Mouse (Mus musculus): Measurements from ENCODE around the gene Sox6.

GRCm38 (mm10) chr7:116039196-116039537 lies 571 bp upstream of the Sox6 start, which contains the start of gene 1110004F10Rik:
- TF ChIP-seq POLR2A (IDR thresholded peaks at IDR 0.05; ENCODE audit: low read depth, low read length) (no peak), CTCF (IDR thresholded peaks at IDR 0.05; ENCODE audit: borderline replicate concordance, insufficient read depth, low read length) (no peak)

All from embryonic fibroblast, embryonic 13.5 days (primary cell).